Mouse (Mus musculus) B cell, adult 2 months (primary cell): Measurements from ENCODE around the gene Pla2g16.

Experiments
- DNase-seq, 2 experiments: peaks; one replicate each; pipeline ENCODE4 v3.0.0; 2022

Gene Pla2g16

GRCm38 (mm10) chr19:7557328-7557822 is at the start of gene Pla2g16:
Pla2g16 (plus strand) TSS chr19:7557459.
- peak; percentile 56 to 66 for DNase-seq

DNA sequence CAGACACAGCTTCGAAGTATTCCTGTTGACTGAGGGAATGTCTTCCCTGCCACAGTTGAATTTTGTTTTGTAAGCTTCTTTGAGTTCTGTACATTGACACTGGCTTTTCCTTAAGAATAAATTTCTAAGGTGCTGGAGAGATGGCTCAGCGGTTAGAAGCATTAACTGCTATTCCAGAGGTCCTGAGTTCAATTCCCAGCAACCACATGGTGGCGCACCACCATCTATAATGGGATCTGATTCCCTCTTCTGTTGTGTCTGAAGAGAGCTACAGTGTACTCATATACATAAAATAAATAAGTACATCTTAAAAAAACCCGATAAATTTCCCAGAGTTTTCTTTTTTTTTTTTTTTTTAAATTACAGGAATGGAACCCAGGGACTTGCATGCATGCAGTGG is 49.2 kb upstream of the Pla2g16 start:
- peak; percentile 30 to 36 for DNase-seq

DNA sequence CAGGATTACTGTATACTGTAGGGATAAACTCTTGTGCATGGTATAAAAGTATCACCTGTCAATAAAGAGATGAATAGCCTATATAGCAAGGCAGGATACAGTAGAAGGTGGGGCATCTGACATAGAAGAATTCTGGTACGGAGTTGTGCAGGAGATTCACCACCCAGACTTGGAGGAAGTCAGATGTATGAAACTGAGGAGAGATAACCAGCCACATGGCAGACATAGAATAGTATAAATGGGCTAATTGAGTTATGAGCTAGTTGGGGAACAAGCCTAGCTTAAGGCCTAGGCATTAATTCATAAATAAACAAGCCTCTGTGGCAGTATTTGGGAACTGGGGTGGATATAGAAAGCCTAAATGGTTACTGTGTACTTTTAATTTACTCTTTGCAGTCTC is 40.8 kb upstream of the Pla2g16 start:
- DNase-seq = no peak

- no peak for DNase-seq
These were observed 35.6 kb upstream of the Pla2g16 start for GRCm38 (mm10) chr19:7521619-7522018.

GRCm38 (mm10) chr19:7522856-7523255 is 34.4 kb upstream of the Pla2g16 start:
- DNase-seq = no peak

GRCm38 (mm10) chr19:7523292-7523691 is 34.0 kb upstream of the Pla2g16 start:
- peak; percentile 67 to 75 for DNase-seq

- DNase-seq = no peak
These were observed 33.5 kb upstream of the Pla2g16 start for GRCm38 (mm10) chr19:7523781-7524180.

GRCm38 (mm10) chr19:7524879-7525278 is 32.4 kb upstream of the Pla2g16 start:
- DNase-seq = no peak

GRCm38 (mm10) chr19:7528639-7529428 is 28.4 kb upstream of the Pla2g16 start:
- DNase-seq = peak; percentile 79 to 81

DNA sequence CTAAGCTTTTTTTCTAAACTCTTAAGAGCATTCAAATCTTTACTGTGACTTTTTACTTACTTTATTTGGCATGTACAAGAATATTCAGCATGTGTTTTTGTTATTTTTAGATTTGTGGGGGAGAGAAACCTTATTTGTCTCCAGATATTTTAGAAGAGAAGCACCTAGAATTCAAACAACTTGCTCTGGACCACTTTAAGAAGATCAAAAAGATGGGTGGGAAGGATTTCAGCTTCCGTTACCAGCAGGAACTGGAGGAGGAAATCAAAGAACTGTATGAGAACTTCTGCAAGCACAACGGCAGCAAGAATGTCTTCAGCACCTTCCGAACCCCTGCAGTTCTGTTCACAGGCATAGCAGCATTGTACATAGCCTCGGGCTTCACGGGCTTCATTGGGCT is 25.4 kb upstream of the Pla2g16 start:
- no peak for DNase-seq

DNA sequence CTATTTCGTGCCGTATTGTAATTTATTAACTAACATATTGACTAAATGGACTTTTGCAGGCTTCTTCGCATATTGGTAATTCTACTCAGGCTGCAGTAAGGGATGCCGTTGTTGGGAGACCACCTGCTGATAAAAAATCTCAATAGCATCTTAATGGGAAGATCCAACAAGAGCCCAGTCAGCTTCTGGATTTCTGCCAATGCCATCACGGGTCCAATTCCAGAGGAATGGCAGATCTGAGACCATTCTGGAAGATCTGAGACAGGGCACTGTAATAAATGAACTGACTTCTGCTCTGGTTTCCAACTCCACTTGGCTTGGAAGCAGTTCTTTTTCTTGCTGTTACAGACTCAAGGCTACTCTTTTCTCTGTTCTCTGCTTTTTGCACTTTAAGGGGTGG is 23.4 kb upstream of the Pla2g16 start:
- no peak for DNase-seq

- no peak for DNase-seq
These were observed 8.3 kb upstream of the Pla2g16 start for GRCm38 (mm10) chr19:7548924-7549323.

GRCm38 (mm10) chr19:7551550-7552300 is 5.5 kb upstream of the Pla2g16 start:
- no peak for DNase-seq

- DNase-seq = no peak
These were observed 5.0 kb upstream of the Pla2g16 start for GRCm38 (mm10) chr19:7552301-7552673.

DNA sequence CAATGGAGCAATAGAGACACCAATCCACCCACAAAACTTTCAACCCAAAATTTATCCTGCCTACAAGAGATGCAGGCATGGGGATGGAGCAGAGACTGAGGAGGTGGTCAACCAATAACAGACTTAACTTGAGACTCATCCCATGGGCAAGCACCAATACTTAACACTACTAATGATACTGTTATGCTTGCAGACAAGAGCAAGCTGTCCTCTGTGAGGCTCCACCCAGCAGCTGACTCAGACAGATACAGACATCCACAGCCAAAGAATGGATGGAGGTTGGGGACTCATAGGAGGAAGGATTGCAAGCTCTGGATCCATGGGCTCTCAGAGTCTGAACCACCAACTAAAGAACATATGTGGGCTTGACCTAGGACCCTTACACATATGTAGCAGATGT is 3.8 kb upstream of the Pla2g16 start:
- no peak for DNase-seq

GRCm38 (mm10) chr19:7554881-7555280 is 2.4 kb upstream of the Pla2g16 start:
- no peak for DNase-seq

- DNase-seq = no peak
These were observed 618 bp upstream of the Pla2g16 start for GRCm38 (mm10) chr19:7556641-7557040.

DNA sequence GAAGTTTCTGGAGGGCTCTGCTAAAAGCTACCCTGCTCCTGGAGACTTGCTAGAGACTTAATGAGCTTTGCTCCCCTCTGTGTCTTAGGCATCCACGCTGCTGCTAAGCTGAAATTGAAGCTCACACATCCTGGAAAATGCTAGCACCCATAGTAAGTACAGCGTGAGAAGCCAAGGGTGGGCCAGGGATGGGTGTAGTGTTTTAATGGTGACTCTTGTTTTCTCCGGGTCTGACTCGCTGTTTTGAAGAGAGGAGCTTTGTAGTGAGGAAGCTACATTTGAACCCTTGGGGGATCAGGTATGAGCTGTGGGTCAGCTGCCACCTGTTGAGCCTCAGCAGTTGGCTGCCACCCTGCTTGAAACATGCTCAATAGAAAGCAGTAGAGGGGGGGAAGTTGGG is 585 bp downstream of the Pla2g16 start:
- DNase-seq = no peak

- DNase-seq = peak; percentile 8 to 20
These were observed 1.4 kb downstream of the Pla2g16 start for GRCm38 (mm10) chr19:7558675-7559074.

- no peak for DNase-seq
These were observed 2.7 kb downstream of the Pla2g16 start for GRCm38 (mm10) chr19:7559986-7560385.

GRCm38 (mm10) chr19:7561456-7561855 is 4.2 kb downstream of the Pla2g16 start:
- DNase-seq = peak; percentile 6 to 11

DNA sequence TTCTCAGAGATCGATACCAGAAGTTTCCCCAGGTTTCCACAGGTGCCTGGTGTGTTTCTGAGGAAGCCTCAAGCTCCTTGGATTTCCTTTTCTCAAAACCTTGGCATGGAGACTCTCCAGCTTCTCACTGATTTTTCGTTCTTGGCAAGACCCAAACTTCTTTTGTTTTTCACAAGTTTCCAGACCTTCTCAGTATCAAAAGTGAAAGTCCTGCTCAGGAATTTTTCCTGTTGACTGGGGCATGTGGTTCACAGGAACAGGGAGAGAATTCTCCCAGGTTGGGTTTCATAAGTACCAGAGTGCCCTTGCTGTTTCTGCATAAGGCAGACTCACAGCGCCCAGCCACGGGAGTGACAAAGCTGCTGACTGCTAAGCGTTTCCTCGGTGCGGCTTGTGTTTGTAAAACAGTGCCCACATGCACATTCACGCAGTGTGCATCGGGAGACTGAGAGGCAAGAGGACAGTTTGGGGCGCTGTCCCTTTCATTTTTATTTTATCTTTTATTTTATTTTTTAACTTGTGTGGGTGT is 5.4 kb downstream of the Pla2g16 start:
- DNase-seq = no peak

DNA sequence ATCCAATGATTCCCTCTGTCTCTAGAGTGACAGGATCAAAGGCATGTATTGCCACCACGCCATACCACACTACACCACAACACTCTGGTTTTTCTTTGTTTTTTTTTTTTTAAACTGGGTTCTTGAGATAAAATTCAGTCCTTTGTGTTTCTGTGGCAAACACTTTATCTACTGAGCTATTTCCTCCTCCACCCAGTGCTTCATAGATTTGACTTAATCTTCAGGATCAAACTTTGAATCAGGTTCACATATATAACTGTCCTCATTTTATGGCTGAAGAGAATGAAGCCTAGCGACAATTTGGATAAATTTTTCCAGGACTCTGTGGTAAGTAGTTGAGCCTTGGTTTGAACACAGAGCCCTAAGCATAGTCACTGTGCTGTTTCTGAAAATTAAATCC is 6.4 kb downstream of the Pla2g16 start:
- DNase-seq = no peak

GRCm38 (mm10) chr19:7564457-7564856 is 7.2 kb downstream of the Pla2g16 start:
- DNase-seq = no peak
